Mouse (Mus musculus): Measurements from ENCODE around the gene Kcnj5.

The Kcnj5 gene

DNA sequence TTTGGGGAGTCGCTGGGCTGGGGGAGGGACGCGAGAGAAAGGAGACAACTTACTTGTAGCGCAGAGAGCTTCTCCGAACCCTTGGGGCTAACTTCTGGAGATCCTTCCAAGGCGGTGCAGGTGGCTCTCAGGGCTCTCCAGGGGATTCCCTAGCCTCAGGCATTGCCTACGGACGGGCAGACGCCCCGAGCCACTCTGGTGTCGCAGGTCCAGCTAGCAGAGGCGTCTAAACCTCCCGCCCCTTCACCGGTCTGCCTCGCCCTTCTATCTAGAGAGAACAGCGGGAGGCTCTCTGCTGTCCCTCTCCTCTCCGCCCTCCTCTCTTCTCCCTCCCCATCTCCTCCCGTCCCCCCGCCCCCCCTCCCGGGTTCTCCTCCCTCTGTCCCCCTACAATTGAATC is at the start of gene Kcnj5:
Gene Kcnj5 (minus strand): TSS at position 300 of the 400 bp plus-strand sequence.
- peak; percentile 46 for DNase-seq (ENCODE audit: low spot score)

GRCm38 (mm10) chr9:32392716-32393115 is 48.6 kb upstream of the Kcnj5 start:
- no peak for DNase-seq (ENCODE audit: low spot score)

DNA sequence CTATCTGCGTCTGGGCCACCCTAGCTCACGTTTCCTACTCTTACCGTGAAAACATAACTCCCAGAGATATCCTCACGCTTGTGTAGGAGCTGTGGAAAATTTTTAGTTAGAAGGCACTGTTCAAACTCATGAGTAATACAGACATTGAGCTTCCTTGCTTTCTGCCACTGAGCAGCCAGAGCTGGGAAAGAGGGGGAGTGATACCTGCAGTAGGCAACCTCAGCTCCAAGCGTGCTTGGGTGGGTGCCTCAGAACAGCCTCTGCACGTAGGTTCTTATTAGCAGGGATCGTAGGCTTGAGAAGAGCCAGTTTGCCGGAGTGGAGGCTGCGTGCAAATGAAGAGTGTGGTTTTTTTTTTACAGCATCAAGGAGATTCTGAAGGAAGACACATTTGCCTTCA is 47.6 kb upstream of the Kcnj5 start:
- DNase-seq (ENCODE audit: low spot score), result no peak

DNA sequence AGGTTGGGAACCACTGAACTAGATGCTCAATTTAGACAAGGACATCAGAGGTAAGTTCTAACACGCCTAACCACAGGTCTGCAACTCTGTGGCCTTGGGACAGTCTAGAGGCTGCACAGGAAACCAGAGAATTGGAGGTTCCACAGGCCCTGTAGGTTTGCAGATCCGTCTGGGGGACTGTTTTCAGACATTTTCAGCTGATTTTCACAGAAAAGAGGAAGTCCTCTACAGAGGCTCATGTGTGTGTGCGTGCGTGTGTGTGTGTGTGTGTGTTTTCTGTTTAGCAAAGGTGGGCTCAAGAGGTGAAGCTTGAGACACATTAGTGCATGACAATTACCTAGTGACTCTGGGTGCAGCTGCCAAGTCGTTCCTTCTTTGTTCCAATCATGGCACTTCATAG is 46.9 kb upstream of the Kcnj5 start:
- DNase-seq (ENCODE audit: low spot score), result no peak

- DNase-seq (ENCODE audit: low spot score), result peak; percentile 35
These were observed 44.0 kb upstream of the Kcnj5 start for GRCm38 (mm10) chr9:32388120-32388519.

- no peak for DNase-seq (ENCODE audit: low spot score)
These were observed 40.8 kb upstream of the Kcnj5 start for GRCm38 (mm10) chr9:32384906-32385305.

GRCm38 (mm10) chr9:32376863-32377590 is 32.9 kb upstream of the Kcnj5 start:
- no peak for DNase-seq (ENCODE audit: low spot score)

- no peak for DNase-seq (ENCODE audit: low spot score)
These were observed 31.9 kb upstream of the Kcnj5 start for GRCm38 (mm10) chr9:32376031-32376430.

- no peak for DNase-seq (ENCODE audit: low spot score)
These were observed 29.5 kb upstream of the Kcnj5 start for GRCm38 (mm10) chr9:32373656-32374055.

GRCm38 (mm10) chr9:32372202-32372601 is 28.1 kb upstream of the Kcnj5 start, which contains the start of gene Kcnj1:
Gene Kcnj1 (plus strand): TSS chr9:32372493.
- no peak for DNase-seq (ENCODE audit: low spot score)

- DNase-seq (ENCODE audit: low spot score), result no peak
These were observed 25.2 kb upstream of the Kcnj5 start for GRCm38 (mm10) chr9:32369388-32369787.

GRCm38 (mm10) chr9:32368812-32369211 is 24.7 kb upstream of the Kcnj5 start:
- DNase-seq (ENCODE audit: low spot score), result no peak

- DNase-seq (ENCODE audit: low spot score), result no peak
These were observed 16.6 kb upstream of the Kcnj5 start for GRCm38 (mm10) chr9:32360770-32361169.

DNA sequence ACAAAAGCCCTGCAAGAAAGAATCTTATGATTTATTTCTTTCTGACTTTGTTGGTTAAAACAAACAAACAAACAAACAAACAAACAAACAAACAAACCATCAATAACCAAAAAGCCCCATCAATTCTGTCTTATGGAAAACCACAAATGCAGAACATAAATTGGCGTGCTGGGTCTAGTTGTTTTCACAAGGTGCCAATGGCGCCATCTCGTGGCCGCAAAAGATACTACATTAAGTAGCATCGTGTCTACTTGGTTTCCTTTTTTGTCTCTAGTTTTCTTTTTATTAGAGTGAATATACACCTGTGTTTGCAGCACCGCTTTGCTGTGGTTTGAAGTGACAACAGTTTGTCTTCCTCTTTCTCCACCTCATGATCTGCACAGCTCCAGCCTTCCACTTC is 6.2 kb upstream of the Kcnj5 start:
- DNase-seq (ENCODE audit: low spot score), result peak; percentile 85

DNA sequence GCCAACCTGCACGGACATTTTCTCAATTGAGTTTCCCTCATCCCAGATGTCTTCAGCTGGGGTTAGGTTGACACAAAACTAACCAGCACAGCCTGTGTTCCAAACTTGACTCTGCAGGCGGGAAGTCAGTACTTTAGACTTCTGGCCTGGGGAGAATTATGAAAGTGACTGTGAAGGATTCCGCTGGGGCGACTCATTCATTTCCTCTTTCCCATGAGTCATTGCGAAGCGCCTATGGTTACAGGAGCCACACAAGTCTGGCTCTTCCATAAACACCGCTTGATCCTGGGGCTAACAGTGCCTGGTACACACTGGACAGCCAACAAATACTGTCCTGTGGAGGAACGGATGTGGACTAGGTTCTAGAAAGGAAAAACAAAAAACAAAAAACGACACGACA is 5.2 kb upstream of the Kcnj5 start:
- DNase-seq (ENCODE audit: low spot score), result no peak

GRCm38 (mm10) chr9:32348096-32348495 is 3.9 kb upstream of the Kcnj5 start:
- no peak for DNase-seq (ENCODE audit: low spot score)

DNA sequence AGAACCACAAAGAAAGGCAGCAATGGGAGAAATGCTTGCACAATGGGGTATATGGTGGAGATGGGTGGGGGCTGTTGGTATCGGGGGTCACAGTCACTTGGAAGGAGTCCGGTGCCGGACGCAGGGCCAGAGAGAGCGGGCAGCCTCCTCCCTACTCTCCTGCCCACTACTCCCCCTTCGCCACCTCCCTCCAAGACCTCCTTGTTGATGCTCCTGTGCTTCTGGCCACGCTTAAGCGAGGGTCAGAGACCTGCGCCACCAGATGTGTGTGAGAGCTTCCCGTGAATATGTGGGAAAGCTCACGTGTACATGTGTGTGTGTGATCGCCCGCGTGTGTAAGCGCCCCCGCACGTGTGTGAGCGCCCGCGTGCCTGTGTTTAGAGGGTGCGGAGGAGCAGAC is 339 bp upstream of the Kcnj5 start:
- DNase-seq (ENCODE audit: low spot score), result no peak

DNA sequence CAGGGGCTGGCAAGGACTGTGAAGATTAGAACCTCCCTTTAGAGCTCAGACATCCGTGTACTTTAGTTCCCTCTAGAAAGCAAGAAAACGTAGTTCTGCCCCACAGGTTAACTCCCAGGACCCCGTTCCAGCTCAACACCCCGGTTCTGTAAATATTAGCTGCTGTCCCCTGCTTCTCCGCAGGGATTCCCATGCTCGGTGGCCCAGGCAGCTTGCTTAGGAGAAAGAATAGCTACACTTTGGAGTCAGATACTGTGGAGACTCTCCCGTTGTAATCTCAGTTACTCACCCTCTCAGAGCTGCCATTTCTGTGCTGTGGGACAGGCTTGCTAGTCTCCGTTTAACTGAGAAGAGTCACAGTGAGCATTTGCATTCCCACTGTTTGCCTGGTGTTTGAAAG is 1.2 kb downstream of the Kcnj5 start:
- no peak for DNase-seq (ENCODE audit: low spot score)

DNA sequence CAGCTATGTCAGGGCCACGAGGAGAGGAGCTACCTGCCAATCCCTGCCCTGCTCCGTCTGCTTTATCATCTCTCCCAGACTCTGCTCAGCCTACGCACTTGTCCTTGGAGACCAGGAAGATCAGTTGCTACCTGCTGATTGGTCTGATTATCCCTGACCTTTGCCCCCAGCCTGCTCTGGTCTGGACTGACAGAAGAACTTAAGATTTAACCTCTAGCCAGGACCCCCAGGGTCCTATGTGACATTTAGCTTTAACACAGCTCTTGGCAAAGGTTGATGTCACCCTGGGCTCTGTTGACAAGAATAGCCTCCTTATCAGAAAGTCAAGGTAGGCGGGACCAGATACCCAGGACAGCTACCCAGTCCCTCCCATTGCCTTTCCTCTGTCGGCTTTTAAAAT is 3.3 kb downstream of the Kcnj5 start:
- DNase-seq (ENCODE audit: low spot score), result no peak

- DNase-seq (ENCODE audit: low spot score), result no peak
These were observed 8.6 kb downstream of the Kcnj5 start for GRCm38 (mm10) chr9:32335389-32336150.

DNA sequence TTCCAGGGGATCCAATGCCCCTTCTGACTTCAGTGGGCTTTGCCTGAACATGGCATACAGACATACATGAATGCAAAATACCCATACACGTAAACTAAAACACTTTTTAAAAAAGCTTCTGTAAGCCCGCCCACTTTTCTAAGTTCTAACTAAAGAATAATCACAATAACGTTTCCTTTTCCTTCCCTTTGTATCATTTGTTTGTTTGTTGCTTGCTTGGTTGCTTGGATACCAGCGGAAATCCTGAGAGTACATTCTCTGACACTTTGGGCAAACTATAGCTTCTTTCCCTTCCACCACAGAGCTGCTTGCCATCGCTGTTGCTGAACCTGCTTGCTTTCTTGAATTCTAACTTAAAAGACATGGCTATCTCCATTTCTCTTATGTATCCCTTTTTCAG is 13.0 kb downstream of the Kcnj5 start:
- DNase-seq (ENCODE audit: low spot score), result no peak

DNA sequence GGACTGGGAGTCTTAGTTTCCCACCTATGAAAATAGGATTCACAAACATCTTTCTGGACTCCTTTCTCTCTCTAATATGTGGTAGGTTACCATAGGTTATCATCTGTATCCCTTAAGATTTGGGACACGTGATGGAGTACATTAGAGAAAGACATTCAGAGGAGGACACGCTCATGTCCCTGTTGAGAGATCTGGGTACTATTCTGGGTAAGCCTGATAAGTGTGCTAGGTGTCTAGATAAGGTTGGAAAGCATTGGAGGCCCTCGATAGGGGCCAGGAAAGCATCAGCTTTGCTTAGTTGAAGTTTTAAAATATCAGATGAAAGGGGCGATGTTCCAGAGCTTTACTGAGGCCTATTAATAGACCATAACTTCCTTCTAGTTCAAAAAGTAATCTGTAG is 15.4 kb downstream of the Kcnj5 start:
- no peak for DNase-seq (ENCODE audit: low spot score)

- DNase-seq (ENCODE audit: low spot score), result no peak
These were observed 20.5 kb downstream of the Kcnj5 start for GRCm38 (mm10) chr9:32323610-32324009.

DNA sequence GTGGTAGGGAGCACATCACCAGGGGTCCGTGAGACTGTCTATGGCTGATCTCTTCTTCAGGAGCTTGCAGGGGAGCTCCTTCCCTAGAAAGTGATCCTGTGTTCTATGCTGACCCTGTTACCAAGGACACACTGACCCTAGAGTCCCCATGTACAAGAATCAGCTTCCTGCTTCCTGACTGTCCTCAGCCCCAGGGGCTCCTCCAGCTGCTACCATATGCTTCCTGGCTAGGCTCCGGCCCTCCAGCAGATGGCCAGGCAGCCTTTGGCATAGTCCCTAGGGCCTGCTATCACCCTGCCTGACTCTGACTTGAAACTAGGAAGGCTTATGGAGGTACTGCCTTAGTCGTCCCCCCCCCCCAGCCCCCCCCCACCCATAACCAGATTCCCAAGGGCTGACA is 24.0 kb downstream of the Kcnj5 start:
- no peak for DNase-seq (ENCODE audit: low spot score)
